Mouse (Mus musculus) lung, adult 2 months (tissue): Measurements from ENCODE around the gene Adcyap1r1.

Experiments
- CTCF ChIP-seq: fragments of 200-500 bp; IDR thresholded peaks from 2 replicates; pipeline ENCODE4 v1.5.1; 2011; ENCODE audit warnings: mild to moderate bottlenecking, low read length, control low read depth; ENCODE audit not compliant: insufficient read depth
- POLR2A ChIP-seq: fragments of 200-500 bp; IDR thresholded peaks from 2 replicates; pipeline ENCODE4 v1.6.1; 2011; ENCODE audit warnings: low read depth, mild to moderate bottlenecking, control low read depth, low read length, borderline replicate concordance; ENCODE audit errors: extremely low read depth

- TF ChIP-seq CTCF: no peak
- no peak for TF ChIP-seq POLR2A
Measured at GRCm38 (mm10) chr6:55487726-55488125, 35.9 kb downstream of the Adcyap1r1 start.
